Mouse (Mus musculus) inflammation-experienced regulatory T-cells (primary cell): ENCODE measurements around the gene Depdc7. TPM values are rescaled to one million over a fixed set of nuclear protein-coding genes. Genes with fewer than 3 reads are reported as not detected.

Experiments
- polyA plus RNA-seq, 2 experiments: library from polyadenylated mRNA; unstranded; fragments of 100-300 nt; shearing (Covaris generic); gene quantifications; one replicate each; pipeline ENCODE4 v1.2.1; 2017

Gene Depdc7
- under 1 TPM; 0.17 to 0.72 TPM for polyA plus RNA-seq

GRCm38 (mm10) chr2:104742741-104743064, at the start of gene Depdc7:
Gene Depdc7 (minus strand): TSS chr2:104742878.

GRCm38 (mm10) chr2:104716279-104716678, 26.4 kb downstream of the Depdc7 start, which contains the start of gene Pin1rt1:
Gene Pin1rt1 (minus strand): TSS chr2:104716379.

GRCm38 (mm10) chr2:104711585-104712485, 30.8 kb downstream of the Depdc7 start, which contains the start of gene Tcp11l1:
Gene Tcp11l1 (minus strand): TSS chr2:104712169.

Other genes with a start within 250 kb of the Depdc7 start
- gene Hipk3, start 248.4 kb downstream of the Depdc7 start, polyA plus RNA-seq = 10 to 100 TPM; 39.5 to 48.2 TPM
- gene Cstf3, start 152.4 kb downstream of the Depdc7 start, polyA plus RNA-seq = 10 to 100 TPM; 56.2 to 69.0 TPM
- 1 to 10 TPM; 1.3 to 4.8 TPM for gene Tcp11l1, start 30.7 kb downstream of the Depdc7 start, polyA plus RNA-seq
- gene Pin1rt1, start 26.5 kb downstream of the Depdc7 start, polyA plus RNA-seq = 1 to 10 TPM in 1 of 2 experiments, under 1 TPM in 1; 0.30 to 1.8 TPM
- 1 to 10 TPM; 2.7 to 3.9 TPM for gene Qser1, start 73.9 kb upstream of the Depdc7 start, polyA plus RNA-seq
- gene Prrg4, start 107.0 kb upstream of the Depdc7 start, polyA plus RNA-seq = 1 to 10 TPM; 1.4 to 2.9 TPM
- gene Ccdc73, start 124.9 kb upstream of the Depdc7 start, polyA plus RNA-seq = 1 to 10 TPM; 1.8 to 1.9 TPM